Mouse (Mus musculus): ENCODE measurements around the gene Gm42417.

Gm42417 gene

GRCm38 (mm10) chr1:36564101-36564500, 24.9 kb upstream of the Gm42417 start:
- DNase-seq (ENCODE audit: low spot score in 2 of 2): no peak

DNA sequence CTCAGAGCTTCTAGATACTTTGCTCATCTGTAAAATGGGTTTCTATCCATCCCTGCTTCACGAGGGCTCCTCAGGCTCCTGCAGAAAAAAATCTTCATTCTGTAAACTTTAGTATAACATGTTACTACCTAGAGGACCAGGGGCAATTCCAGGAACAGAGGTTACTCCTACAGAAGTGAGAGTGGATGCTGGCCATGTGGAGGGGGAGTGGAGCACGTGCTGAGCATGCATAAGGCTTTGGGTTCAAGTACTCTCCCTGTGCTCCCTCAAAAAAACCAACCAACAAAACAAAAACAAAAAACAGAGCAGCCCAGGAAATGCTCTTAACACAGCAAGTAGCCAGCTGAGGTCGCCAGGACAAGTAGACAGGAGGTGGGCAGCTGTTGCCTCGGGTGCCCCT, 24.4 kb upstream of the Gm42417 start:
- DNase-seq (ENCODE audit: low spot score in 2 of 2): no peak

GRCm38 (mm10) chr1:36563197-36563596, 24.0 kb upstream of the Gm42417 start:
- DNase-seq (ENCODE audit: low spot score in 2 of 2): no peak

DNA sequence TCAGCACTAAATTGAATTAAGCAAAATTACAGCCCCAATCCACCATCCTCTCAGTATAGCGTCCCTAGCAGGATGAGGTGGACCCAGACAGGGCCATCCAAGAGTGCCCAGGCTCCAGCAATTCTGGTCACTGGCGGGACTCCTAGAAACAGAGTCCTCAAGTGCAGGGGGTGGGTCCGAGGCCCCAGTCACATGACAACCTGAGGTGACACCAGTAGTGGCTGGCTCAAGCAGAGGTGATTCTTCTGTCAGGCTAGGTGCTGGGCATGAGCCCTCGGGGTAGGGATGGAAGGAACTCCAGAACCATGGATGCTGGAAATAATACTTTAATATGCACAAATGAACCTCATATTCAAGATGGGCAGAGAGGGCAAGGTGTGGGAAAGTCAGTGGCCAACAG, 23.2 kb upstream of the Gm42417 start:
- no peak for DNase-seq (ENCODE audit: low spot score in 2 of 2)

GRCm38 (mm10) chr1:36560903-36561302, 21.7 kb upstream of the Gm42417 start:
- DNase-seq (ENCODE audit: low spot score in 2 of 2): no peak

DNA sequence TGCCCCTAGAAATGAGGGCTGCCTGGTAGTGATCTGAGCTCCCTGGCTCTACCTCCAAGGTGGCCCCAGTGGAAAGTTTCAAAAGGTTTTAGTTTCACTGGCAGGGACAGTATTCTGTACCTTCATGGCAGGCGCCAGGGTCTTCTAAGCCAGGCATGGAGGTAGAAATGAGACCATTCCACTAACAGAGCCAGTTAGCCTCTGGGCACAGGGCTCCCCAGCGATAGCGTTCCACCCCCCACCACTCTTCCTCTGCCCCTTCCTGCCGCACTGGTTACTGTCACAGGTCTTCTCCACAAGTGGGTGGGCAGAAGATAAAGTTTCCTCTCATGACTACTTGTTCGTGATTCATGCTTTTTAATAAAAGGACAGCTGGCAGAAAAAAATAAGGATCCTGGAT, 20.7 kb upstream of the Gm42417 start:
- DNase-seq (ENCODE audit: low spot score in 2 of 2): no peak

GRCm38 (mm10) chr1:36559256-36559655, 20.0 kb upstream of the Gm42417 start:
- DNase-seq (ENCODE audit: low spot score in 2 of 2): no peak

DNA sequence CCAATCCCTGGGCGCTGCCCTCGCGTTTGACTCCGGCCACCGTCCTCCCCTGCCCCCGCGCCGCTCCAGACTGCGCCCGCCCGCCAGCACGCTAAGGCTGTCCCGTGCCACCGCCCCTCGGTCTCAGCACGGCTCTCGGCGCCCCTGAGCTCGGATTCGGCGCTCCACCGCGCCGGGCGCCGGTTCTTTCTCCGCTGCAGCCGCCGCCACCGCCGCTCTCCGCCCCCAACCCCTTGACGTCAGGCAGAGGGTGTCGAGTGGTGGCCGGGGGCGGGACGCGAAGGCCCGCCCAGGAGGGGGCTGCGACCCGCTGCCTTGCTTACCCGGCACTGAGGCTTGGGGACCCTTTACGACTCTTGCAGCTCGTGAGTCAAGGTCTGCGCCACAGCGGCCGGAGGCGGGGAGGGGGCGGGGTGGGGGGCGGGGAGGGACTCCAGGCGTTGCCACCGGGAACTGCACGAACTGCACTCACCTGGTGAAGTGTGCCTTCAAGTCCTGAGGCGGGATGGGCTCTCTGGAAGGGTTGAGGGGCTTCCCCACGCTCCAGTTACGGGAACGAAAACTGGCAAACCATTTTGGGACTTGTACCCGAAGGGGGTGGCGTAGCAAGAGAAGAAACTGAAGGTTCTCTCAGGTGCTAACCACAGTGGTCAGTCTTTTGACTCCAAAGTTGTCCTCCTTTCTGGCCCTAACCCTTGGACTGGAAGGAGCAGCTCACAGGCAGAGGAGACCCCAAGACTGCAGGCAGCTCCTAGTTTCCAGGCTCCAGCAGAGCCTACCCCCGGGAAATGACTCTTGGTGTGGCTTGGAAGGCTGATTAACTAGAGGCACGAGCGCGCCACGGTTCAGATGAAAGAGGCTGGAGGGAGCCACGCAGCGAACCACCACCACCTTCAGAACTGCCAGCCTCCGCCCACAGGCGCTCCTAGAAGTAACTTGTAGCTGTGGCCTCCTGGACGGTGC, 19.1 kb upstream of the Gm42417 start, which contains the start of gene Sema4c:
Sema4c (minus strand) TSS at position 319 of the 963 bp plus-strand sequence.
- DNase-seq (ENCODE audit: low spot score in 2 of 2): peak; percentile 42 to 45

DNA sequence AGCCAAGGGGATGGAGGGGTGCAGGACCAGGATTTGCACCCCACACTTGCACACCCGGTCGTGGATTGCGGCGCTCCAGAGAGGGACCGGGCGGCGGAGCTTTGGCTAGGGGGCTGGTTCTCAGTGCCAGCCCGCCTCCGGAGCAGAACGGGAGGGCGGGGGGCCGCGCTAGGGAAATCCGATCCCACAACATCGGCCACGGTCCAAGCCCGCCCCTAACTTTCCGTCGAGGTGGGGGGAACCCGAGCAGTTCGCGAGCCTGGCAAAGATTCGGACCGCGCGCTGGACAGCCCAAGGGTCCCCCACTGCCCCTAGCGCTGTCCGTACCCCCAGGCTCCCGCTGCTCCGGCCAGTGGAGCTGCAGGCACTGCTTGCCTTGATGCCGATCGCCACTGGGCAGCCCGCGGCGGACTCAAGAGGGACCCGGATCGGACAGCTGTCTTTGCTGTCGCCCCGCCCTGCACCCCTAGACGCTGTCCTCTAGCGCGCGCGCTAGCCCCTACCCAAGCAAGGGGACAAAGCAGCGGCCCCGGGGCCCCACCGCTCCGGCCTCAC, 18.3 kb upstream of the Gm42417 start:
- peak in 1 of 2 experiments; percentile 29 for DNase-seq (ENCODE audit: low spot score in 2 of 2)

DNA sequence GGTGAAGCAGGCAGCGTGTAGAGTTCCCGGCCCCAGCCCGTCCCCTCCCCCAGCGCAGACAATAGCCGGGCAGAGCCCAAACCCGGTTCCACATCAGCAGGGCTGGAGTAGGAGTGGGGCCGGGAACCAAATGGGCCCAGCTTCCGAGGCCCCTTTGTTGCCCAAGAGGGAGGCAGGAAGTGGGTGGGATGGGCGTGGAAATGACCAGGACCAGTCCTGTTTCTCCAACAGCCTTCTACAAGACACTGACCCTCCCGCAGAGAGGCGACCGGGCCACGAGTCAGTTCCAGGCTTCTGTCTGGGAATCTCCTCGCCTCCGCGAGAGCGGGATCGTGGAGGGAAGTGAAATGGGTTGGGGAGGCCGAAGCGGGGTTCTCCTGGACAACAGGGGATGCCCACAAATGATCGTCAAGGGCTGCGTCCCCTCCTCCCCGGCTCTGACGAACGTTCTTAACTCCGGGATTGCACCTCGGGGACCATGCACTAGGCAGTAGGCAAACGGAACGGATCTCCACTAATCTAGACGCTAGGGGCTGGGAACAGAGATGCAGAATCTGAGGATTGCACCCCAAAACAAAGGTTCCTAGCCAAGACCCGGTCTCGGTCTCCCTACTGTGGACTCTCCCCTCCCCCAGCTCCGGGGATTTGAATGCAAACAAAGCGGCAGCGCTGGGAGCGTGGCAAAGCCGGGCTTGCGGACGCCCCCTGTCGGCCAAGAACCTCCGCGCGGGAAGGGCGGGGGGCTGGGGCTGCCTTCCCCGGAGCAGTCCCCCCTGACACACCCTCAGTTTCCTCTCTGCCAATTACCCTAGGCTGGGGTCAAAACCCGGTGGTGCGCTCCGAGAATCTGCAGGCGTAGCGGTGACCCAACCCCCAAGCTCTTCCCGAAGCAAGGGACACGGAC, 17.6 kb upstream of the Gm42417 start:
- peak; percentile 56 to 67 for DNase-seq (ENCODE audit: low spot score in 2 of 2)

DNA sequence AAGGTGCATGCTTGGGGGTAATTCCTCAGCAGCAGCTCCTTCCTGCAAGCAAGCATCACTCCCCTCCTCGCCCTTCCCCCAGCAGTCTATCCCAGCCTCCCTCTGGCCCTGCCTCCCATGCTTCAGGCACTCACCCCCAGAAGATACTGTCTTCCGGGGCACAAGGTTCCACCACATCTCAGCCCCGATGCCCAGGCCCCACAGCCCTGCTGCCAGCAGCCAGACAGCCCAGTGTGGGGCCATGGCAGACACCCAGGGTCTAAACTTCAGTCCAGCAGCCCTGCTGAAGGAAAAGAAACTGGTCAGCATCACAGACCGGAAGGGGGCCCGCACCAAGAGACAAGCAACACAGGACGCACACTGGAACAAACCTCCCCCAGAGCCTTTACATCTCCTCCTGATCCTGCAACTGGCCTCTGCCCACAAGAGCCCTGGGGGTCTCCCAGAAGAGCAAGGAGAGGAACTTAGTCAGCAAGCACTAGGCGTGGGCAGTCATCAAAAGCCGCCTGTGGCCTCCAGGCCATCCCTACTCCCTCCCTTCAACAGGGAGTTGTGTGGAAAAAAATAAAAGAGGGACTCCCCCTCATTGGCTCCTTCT, 16.7 kb upstream of the Gm42417 start:
- DNase-seq (ENCODE audit: low spot score in 2 of 2): no peak

DNA sequence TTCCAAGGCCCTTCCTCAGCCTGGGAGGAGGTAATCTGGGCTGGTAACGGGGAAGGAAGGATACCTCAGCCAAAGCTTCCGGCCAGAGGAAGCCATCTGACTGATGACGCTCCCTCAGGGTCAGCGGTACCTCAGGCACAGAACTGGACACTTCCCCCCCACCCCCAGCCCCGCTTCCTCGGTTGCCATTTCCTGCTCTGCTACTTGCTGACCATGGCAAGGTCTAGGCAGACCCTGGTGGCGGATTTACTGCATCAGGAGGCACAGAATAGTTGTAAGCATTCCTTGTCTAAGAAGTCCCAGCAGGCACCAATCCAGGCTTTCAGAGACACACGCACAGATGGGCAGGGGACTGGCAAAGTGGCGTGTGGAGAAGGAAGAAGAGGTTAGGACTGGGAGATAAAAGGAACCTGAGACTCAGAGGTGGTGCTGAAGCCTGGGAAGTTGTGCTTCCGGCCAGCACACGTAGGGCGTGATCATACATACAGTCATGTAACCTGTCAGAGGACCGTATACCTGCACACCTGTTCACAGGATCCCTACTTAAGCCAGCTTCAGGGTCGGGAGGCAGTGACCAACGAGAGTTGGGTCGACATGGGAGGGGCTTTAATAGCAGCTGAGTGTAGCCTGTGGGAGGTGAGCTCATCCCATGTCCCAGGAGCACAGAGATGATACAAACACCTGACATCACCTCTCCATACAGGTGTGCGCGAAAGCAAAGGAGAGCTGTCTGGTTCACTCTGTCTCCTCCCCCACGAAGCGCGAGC, 15.6 kb upstream of the Gm42417 start:
- no peak for DNase-seq (ENCODE audit: low spot score in 2 of 2)

DNA sequence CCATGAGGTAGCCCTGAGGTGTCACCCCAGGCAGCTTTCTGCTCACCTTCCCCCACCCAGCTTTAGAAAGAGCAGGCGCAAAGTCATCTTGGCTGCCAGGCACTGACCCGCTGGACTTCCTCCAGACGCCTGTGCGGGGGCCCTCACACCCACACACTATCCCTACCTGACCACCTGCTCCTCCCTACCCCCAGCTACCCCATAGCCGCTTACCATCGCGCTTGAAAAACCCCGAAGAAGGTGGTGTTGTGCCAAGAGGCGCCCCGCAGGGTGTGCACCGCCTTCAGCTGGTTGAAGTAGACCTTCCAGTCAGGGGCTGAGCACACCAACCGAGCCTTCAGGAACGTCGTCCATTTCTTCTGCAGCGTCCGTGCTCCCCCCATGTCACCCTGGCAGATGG, 13.3 kb upstream of the Gm42417 start:
- no peak for DNase-seq (ENCODE audit: low spot score in 2 of 2)

- no peak for DNase-seq (ENCODE audit: low spot score in 2 of 2)
Measured at GRCm38 (mm10) chr1:36551904-36552303, 12.7 kb upstream of the Gm42417 start.

DNA sequence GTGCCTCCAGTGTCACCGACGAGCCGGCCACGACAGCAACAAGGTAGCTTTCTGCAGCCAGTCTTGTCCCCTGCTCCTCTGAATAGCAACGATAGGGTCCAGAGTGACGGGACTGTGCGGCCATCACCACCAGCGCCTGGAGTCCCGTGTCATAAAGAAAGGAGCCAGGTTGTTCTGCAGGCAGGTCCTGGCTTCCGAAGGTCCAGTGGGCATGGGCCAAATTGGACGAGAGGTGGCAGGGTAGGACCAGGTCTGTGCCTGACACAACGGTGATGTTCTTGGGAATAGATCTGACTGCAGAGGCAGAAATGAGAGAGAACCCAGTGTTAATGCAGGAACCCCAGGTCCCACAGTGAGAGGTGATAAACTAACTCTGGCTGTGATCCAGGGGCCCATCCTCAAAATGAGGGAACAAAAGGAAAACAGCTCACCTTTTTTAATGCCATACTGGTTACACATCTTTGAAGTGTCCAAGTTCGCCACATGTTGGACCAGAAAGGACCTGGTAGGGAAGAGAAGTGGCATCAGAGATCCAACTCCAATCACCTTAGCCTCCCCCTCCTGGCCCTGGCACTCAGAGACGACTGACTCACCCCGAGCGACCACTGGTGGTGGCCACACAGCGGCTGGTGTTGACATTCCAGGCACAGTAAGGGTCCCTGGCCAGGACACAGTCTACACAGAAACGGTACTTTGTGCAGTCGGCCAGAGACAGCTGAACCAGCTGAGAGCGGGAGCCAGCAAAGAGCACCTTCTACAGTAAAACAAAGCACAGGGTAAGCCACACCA, 11.0 kb upstream of the Gm42417 start:
- DNase-seq (ENCODE audit: low spot score in 2 of 2): no peak

GRCm38 (mm10) chr1:36549491-36549890, 10.3 kb upstream of the Gm42417 start:
- no peak for DNase-seq (ENCODE audit: low spot score in 2 of 2)

DNA sequence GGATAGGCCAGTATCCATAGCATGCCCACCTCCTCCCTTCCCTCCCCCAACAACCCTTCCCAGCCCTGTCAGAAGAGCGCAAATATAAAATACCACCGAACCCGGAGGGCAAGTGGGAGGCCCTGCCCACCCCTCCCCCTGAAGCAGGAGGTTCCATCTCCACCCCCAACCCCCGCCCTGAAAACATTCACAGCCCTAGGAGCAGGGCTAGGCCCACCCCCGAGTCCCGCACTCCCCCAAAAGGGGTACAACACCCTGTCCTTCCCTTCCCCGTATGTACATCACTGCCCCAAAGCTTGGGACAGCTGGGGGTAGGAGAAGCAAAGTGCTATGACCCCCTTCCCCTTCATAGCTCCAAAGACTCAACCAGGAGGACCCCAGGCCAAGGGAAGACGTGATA, 9.5 kb upstream of the Gm42417 start:
- no peak for DNase-seq (ENCODE audit: low spot score in 2 of 2)

DNA sequence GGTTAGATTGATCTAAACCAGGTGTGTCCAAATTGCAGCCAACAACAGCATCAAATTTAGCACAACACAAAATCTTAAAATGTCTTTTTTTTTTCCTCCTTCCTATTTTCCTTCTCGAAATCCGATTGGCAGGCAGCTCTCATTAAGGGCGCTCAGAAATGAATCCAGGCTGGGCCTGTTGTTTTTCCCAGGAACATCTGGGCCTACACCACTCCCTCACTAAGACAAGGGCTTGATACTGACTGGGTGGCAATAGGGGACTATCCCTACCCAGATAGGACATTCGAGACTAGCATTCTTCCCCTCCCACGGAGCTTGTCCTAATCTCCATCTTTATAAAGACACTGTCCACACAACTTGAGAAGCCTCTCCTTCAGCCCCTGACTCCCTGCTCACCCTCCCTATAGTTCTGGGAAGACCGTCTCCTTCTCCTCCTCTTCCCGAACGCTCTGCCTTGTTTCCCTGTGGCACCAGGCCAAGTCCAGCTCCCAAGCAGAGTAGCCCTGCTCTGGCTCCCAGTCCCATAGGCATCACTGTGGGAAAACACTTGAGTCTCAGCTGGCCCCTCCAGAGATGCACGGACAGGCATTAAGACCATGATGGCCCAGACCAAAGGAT, 8.9 kb upstream of the Gm42417 start:
- peak in 1 of 2 experiments; percentile 28 for DNase-seq (ENCODE audit: low spot score in 2 of 2)

DNA sequence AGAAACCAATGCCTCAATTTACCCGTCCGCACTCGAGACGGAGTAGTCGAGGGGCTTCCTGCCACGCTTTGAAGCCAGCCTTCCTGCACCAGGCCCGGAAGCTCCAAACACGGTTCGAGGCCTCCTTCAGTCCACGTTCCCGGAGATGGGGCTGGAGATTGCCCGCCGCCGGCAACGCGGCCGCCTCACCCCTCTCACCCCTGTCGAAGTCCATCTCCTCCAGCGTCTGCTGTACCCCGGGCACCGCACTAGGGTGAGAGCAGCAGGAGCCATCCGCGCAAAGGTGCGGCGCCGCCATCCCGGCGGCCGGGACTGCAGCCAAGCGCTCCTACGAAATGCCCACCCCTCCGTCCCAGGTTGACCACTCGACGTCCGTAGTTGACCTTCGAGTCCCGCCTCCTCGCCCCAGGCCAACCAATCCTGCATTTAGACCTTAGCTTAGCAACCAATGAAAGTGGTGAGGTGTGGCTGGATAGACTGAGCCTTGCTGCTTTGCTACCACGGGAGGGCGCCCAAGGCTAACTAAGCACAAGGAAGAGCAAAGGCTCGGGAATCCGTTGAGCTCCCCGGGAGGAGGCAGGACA, 7.8 kb upstream of the Gm42417 start, which contains the start of gene Ankrd39:
Ankrd39 (minus strand) TSS at position 558 of the 584 bp plus-strand sequence.
- peak; percentile 97 for DNase-seq (ENCODE audit: low spot score in 2 of 2)
